Mouse (Mus musculus) naive thymus-derived CD4-positive, alpha-beta T cell, adult 5 months (primary cell): ENCODE results near the gene AC124502.3. TPM values are rescaled to one million over a fixed set of nuclear protein-coding genes. Genes with fewer than 3 reads are reported as not detected.

Experiments used
- polyA plus RNA-seq: library from polyadenylated mRNA; unstranded; fragments of 100-300 nt; shearing (Covaris generic); gene quantifications from one replicate; pipeline ENCODE4 v1.2.1, GENCODE M21; 2017

Gene AC124502.3
- polyA plus RNA-seq: 1.8 TPM

DNA sequence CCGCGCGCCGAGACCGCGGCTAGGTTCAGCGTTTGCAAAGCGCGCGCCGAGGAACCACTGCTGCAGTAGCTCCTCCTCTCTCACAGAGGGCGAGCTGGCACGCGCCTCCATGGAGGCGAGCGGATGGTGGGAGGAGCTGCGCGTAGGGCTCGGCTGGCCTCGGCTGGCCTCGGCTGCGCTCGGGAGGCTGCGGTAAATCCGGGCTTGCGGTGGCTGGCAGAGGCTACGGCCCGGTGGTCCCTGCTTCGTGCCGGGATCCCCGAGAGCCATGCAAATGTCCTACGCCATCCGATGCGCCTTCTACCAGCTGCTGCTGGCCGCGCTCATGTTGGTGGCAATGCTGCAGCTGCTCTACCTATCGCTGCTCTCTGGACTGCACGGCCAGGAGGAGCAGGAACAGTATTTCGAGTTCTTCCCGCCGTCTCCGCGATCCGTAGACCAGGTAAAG is at the start of gene AC124502.3, which contains the start of gene B4gat1:
TSS of gene AC124502.3 (plus strand) at position 183 of the 448 bp plus-strand sequence.
TSS of gene B4gat1 (plus strand) at position 118 of the 448 bp plus-strand sequence.

GRCm38 (mm10) chr19:4990256-4990625 is 48.5 kb upstream of the AC124502.3 start, which contains the start of gene Npas4:
Gene Npas4, minus strand, starts transcription at chr19:4990316.

DNA sequence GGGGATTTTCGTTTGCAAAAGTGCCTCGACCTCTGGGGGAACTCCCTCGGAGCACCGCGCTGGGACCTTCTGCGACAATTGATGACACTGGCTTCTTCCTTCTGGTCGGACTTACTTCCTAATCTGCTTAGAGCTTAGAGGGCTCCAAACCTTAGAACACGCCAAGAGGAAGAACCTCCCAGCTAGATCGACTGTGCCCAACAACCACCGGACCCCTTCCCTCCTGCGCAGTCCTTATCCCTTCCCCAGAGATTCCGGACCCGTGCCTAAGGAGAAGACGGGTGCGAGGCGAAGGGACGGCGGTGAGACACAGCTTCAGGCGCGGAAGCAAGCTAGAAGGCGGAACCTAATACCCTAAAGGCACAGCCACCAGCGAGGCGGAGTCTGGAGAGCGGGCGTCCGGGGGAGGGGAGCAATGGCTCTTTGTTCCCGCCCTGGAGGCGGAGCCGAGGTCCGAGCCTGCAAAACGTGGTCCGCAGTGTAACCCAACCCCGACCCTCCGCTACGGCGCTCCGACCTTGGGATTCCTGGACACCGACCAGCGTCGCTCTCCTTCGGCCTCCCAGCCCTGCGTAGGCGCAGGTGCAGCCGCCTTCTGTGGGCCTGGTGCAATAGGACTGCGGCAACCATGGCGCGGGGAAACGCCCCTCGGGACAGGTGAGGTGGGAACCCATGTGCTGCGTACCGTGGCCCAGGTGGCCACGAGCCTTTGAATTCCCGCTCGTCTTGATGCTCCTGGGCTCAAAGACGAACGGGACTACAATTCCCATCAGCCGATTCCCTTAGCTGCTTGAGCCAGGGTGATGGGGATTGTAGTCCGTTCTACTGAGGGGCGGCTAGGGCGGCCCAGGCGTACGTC is 14.8 kb upstream of the AC124502.3 start, which contains the start of gene Slc29a2:
TSS of gene Slc29a2 (plus strand) at position 240 of the 859 bp plus-strand sequence.

GRCm38 (mm10) chr19:5040862-5041523 is 2.3 kb downstream of the AC124502.3 start, which contains the start of gene Brms1:
Gene Brms1, plus strand, starts transcription at chr19:5041354.

GRCm38 (mm10) chr19:5050047-5050905 is 11.6 kb downstream of the AC124502.3 start, which contains the start of gene Rin1:
Gene Rin1, plus strand, starts transcription at chr19:5050481.

DNA sequence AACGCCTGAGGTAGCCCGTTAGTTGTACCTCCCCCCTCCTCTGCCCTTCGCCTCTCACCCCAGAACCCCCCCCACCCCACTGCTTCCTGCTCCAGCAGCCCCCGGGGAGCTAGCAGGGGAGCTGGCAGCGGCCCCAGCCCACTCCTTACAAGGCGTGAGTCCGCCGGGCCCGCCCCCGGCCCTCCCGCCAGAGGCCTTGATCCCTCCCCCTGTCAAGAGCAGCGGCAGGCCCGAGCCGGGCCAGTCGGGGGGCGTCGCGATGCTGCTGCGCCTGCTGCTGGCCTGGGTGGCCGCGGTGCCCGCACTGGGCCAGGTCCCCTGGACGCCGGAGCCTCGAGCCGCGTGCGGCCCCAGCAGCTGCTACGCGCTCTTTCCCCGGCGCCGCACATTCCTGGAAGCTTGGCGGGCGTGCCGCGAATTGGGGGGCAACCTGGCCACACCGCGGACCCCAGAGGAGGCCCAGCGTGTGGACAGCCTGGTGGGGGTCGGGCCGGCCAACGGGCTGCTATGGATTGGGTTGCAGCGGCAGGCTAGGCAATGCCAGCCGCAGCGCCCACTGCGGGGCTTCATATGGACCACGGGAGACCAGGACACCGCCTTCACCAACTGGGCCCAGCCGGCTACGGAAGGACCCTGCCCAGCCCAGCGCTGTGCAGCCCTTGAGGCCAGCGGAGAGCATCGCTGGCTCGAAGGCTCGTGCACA is 29.3 kb downstream of the AC124502.3 start, which contains the start of gene Cd248:
TSS of gene Cd248 (plus strand) at position 212 of the 703 bp plus-strand sequence.

DNA sequence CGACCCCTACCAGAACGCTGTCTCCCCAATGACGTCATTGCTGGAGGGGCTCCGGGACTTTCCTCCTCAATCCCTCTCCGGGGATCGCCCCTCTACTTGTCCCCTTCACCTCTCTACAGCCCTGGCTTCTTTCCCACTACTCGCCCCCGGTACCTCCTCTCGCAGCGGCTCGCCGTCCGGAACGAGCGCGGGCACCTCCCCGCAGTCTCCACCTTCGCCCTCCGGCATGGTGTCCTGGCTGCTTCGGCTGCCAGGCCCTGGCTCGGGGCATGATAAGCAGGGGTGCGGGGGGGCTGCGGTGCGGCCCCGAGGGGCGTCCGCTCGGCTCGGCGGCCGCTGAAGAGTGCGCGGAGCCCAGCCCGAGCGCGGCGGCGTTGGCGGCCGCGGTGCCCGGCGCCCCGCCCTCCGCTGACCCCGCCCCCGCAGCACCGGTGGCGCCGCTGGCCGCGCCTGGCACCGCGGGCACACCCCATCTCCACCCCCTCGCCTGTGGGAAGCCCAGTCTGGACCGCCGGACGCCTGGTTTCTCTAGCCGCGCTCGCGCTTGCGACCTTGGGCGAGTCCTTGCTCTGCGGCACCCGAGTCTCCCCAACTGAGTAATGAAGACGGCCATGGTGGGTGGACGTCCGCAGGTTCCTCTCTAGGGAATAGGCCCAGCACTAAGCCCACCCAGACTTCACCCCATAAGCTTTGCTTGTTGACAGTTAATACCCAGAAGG is 46.6 kb downstream of the AC124502.3 start, which contains the start of gene Tmem151a:
TSS of gene Tmem151a (minus strand) at position 387 of the 719 bp plus-strand sequence.

GRCm38 (mm10) chr19:5087884-5088728 is 49.4 kb downstream of the AC124502.3 start, which contains the start of gene Yif1a:
Gene Yif1a, plus strand, starts transcription at chr19:5088538.

GRCm38 (mm10) chr19:5098363-5099143 is 59.9 kb downstream of the AC124502.3 start, which contains the start of gene Cnih2:
Gene Cnih2, minus strand, starts transcription at chr19:5098521.

Other genes starting within 250 kb of the AC124502.3 start
- 47.7 TPM for gene Rbm4, start 245.0 kb upstream of the AC124502.3 start, polyA plus RNA-seq
- 28.1 TPM for gene Gm21992, start 227.3 kb upstream of the AC124502.3 start, polyA plus RNA-seq
- gene Rbm14, start 227.3 kb upstream of the AC124502.3 start, polyA plus RNA-seq: 102 TPM
- gene Ccs, start 199.6 kb upstream of the AC124502.3 start, polyA plus RNA-seq: 71.3 TPM
- gene Ccdc87, start 199.5 kb upstream of the AC124502.3 start, polyA plus RNA-seq: not detected
- 13.9 TPM for gene Ctsf, start 183.8 kb upstream of the AC124502.3 start, polyA plus RNA-seq
- gene Actn3, start 161.0 kb upstream of the AC124502.3 start, polyA plus RNA-seq: not detected
- gene Zdhhc24, start 160.2 kb upstream of the AC124502.3 start, polyA plus RNA-seq: 4.3 TPM
- gene Bbs1, start 132.3 kb upstream of the AC124502.3 start, polyA plus RNA-seq: 0.37 TPM
- gene Dpp3, start 110.6 kb upstream of the AC124502.3 start, polyA plus RNA-seq: 59.0 TPM
- gene Peli3, start 95.8 kb upstream of the AC124502.3 start, polyA plus RNA-seq: 1.4 TPM
- gene Mrpl11, start 76.7 kb upstream of the AC124502.3 start, polyA plus RNA-seq: 46.3 TPM
- not detected for gene Npas4, start 48.6 kb upstream of the AC124502.3 start, polyA plus RNA-seq
- 1.3 TPM for gene Slc29a2, start 15.0 kb upstream of the AC124502.3 start, polyA plus RNA-seq
- gene B4gat1, start 65 bp upstream of the AC124502.3 start, polyA plus RNA-seq: 3.6 TPM
- gene Brms1, start 2.5 kb downstream of the AC124502.3 start, polyA plus RNA-seq: 82.7 TPM
- 0.70 TPM for gene Rin1, start 11.6 kb downstream of the AC124502.3 start, polyA plus RNA-seq
- not detected for gene Cd248, start 29.2 kb downstream of the AC124502.3 start, polyA plus RNA-seq
- not detected for gene Tmem151a, start 46.6 kb downstream of the AC124502.3 start, polyA plus RNA-seq
- 34.0 TPM for gene Yif1a, start 49.6 kb downstream of the AC124502.3 start, polyA plus RNA-seq
- gene Cnih2, start 59.6 kb downstream of the AC124502.3 start, polyA plus RNA-seq: 0.52 TPM
- gene Rab1b, start 68.2 kb downstream of the AC124502.3 start, polyA plus RNA-seq: 120 TPM
- 4.6 TPM for gene Klc2, start 79.7 kb downstream of the AC124502.3 start, polyA plus RNA-seq
- gene Pacs1, start 234.2 kb downstream of the AC124502.3 start, polyA plus RNA-seq: 141 TPM